Mouse (Mus musculus) MEL (cell line): ENCODE measurements around the gene Rmdn2.

ENCODE experiments used
- CTCF ChIP-seq, 3 experiments: IDR thresholded peaks in 2 of 3; conservative IDR thresholded peaks in 1 of 3; 2 replicates each; pipeline ENCODE4 v1.5.1; 2011 to 2012; ENCODE audit warnings: low read length in 3 of 3, low read depth in 2 of 3, mild to moderate bottlenecking in 2 of 3, improper control_type of control experiment in 1 of 3, inconsistent platforms in 1 of 3, mixed read lengths in 1 of 3, moderate library complexity in 1 of 3; ENCODE audit not compliant: control insufficient read depth in 1 of 3, insufficient read depth in 1 of 3, poor library complexity in 1 of 3, severe bottlenecking in 1 of 3
- MYB ChIP-seq: IDR thresholded peaks from 2 replicates; pipeline ENCODE4 v1.6.1; 2011; ENCODE audit warnings: mild to moderate bottlenecking, low read depth, low read length, improper control_type of control experiment
- NELFE ChIP-seq: IDR thresholded peaks from 2 replicates; pipeline ENCODE4 v1.6.1; 2011; ENCODE audit warnings: low read depth, low read length, improper control_type of control experiment
- POLR2A ChIP-seq, 2 experiments: IDR thresholded peaks; 2 replicates each; pipeline ENCODE4 v1.6.1; 2011 to 2012; ENCODE audit warnings: low read length in 2 of 2, mild to moderate bottlenecking in 2 of 2, control low read depth in 1 of 2, improper control_type of control experiment in 1 of 2, low read depth in 1 of 2, moderate library complexity in 1 of 2; ENCODE audit not compliant: control insufficient read depth in 1 of 2, insufficient read depth in 1 of 2, poor library complexity in 1 of 2
- ZNF384 ChIP-seq: IDR thresholded peaks from 2 replicates; pipeline ENCODE4 v1.6.1; 2012; ENCODE audit warnings: low read depth, mild to moderate bottlenecking, inconsistent platforms, low read length, improper control_type of control experiment

GRCm38 (mm10) chr17:79578328-79578727 lies 33.3 kb upstream of the Rmdn2 start:
- no peak for TF ChIP-seq POLR2A (IDR thresholded peaks at IDR 0.05; ENCODE audit: control insufficient read depth in 1 of 2, insufficient read depth in 1 of 2, low read depth in 1 of 2, low read length in 2 of 2, poor library complexity in 1 of 2)
- no peak for TF ChIP-seq NELFE
- no peak for TF ChIP-seq CTCF (IDR thresholded peaks at IDR 0.05 in 2 of 3, conservative IDR thresholded peaks at IDR 0.05 in 1 of 3; ENCODE audit: control insufficient read depth in 1 of 3, insufficient read depth in 1 of 3, low read depth in 2 of 3, low read length in 3 of 3, poor library complexity in 1 of 3, severe bottlenecking in 1 of 3)
- TF ChIP-seq ZNF384, result no peak
- TF ChIP-seq MYB, result no peak
